Mouse (Mus musculus): Measurements from ENCODE around the gene Hand1. TPM values are rescaled to one million over a fixed set of nuclear protein-coding genes. Genes with fewer than 3 reads are reported as not detected.
A peak's percentile ranks its signal among the peaks of the same experiment; 100 is the strongest.

Gene Hand1
- polyA plus RNA-seq, 1 experiment: 1.4 TPM

DNA sequence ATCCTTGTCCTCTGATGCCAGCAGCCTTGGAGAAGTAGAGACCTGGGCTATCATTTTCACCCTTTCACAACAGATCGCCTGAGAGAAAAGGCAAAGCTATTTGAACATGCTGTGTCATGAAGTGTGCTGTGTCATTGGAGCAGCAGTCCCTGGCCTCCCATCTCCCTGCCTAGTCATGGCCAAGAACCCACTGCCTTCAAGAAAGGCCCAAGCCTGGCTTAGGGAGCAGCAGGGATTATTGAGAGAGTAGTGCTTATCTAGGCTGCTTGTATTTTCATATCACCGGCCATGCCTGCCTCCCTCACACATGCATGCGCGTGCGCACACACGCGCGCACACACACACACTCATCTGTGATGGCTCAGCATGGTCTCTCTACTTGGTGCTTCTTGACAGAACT lies 20.4 kb downstream of the Hand1 start:
- no peaks in the 10 kb centered on the region for H3K4me1 ChIP-seq (ENCODE audit: control insufficient read depth, insufficient read depth, low read length)
- no peak for DNase-seq
- TF ChIP-seq CTCF (conservative IDR thresholded peaks at IDR 0.05; ENCODE audit: insufficient read depth, insufficient read length, low read depth, low read length): no peak
- TF ChIP-seq POLR2A (IDR thresholded peaks at IDR 0.05; ENCODE audit: low read depth, low read length): no peak
- H3K27ac ChIP-seq (ENCODE audit: insufficient read depth, low read depth, low read length): no peak overlapping the region
- H3K4me3 ChIP-seq (ENCODE audit: insufficient read depth, low read depth, low read length): no peak overlapping the region
- H3K36me3 ChIP-seq (ENCODE audit: control insufficient read depth, insufficient read depth, low read length): 0 out of 2 replicates have a peak, but pooled peaks cover 2% of the 10 kb centered on the region
- WGBS: 98% methylated on average over 8 of the region's 8 CpGs
- H3K27me3 ChIP-seq (replicated peaks; ENCODE audit: control insufficient read depth, insufficient read depth, low read length): no peaks in the 10 kb centered on the region

DNA sequence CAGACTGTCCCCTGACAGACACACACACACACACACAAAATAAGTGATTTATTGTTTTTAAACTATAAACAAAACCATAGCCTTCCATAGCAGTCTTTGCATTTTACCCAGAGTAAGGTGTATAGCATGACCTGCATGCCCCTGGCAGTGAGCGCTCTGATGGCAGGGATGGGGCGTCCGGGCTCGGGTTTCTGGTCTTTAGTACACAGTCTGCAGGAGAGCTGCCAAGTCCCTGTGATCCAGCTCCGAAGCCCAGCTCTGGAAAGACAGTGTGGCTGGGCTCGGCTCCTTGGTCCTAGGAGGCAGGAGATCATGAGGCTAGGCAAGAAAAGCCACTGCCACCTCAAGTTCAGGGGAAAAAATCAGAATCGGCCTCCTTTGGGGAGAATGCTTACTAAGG lies 21.6 kb downstream of the Hand1 start:
- no peaks in the 10 kb centered on the region for H3K4me1 ChIP-seq (ENCODE audit: control insufficient read depth, insufficient read depth, low read length)
- no peak for DNase-seq
- no peak overlapping the region for H3K4me3 ChIP-seq (ENCODE audit: insufficient read depth, low read depth, low read length)
- 0 out of 2 replicates have a peak, but pooled peaks cover 2% of the 10 kb centered on the region for H3K36me3 ChIP-seq (ENCODE audit: control insufficient read depth, insufficient read depth, low read length)
- H3K27ac ChIP-seq (ENCODE audit: insufficient read depth, low read depth, low read length): no peak overlapping the region
- WGBS: 79% methylated on average over 7 of the region's 7 CpGs
- TF ChIP-seq CTCF (conservative IDR thresholded peaks at IDR 0.05; ENCODE audit: insufficient read depth, insufficient read length, low read depth, low read length) (no peak), POLR2A (IDR thresholded peaks at IDR 0.05; ENCODE audit: low read depth, low read length) (no peak)
- H3K27me3 ChIP-seq (replicated peaks; ENCODE audit: control insufficient read depth, insufficient read depth, low read length): no peaks in the 10 kb centered on the region

DNA sequence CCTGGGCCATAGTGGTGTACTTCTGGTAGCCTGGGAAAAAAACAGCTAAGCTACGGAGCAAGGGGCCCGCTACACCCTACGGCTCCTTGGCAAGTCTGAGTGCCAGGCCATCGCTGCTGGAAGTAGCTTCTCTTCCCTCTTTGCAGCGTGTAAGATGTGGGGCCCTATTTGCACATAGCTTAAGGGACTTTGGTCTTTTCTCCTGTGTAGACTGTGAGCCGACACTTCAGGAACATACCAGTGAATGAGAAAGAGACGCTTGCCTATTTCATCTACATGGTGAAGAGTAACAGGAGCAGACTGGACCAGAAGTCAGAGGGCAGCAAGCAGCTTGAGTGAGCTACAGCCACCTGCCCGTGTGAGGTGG lies 22.9 kb downstream of the Hand1 start:
- Histone ChIP-seq H3K4me3 (ENCODE audit: insufficient read depth, low read depth, low read length) (no peak overlapping the region), H3K27ac (ENCODE audit: insufficient read depth, low read depth, low read length) (no peak overlapping the region), H3K27me3 (replicated peaks; ENCODE audit: control insufficient read depth, insufficient read depth, low read length) (no peaks in the 10 kb centered on the region), H3K4me1 (ENCODE audit: control insufficient read depth, insufficient read depth, low read length) (no peaks in the 10 kb centered on the region), H3K36me3 (ENCODE audit: control insufficient read depth, insufficient read depth, low read length) (0 out of 2 replicates have a peak, but pooled peaks cover 2% of the 10 kb centered on the region)
- WGBS: 84% methylated on average over 8 of the region's 8 CpGs
- no peak for TF ChIP-seq CTCF (conservative IDR thresholded peaks at IDR 0.05; ENCODE audit: insufficient read depth, insufficient read length, low read depth, low read length)
- no peak for TF ChIP-seq POLR2A (IDR thresholded peaks at IDR 0.05; ENCODE audit: low read depth, low read length)
- DNase-seq: no peak

DNA sequence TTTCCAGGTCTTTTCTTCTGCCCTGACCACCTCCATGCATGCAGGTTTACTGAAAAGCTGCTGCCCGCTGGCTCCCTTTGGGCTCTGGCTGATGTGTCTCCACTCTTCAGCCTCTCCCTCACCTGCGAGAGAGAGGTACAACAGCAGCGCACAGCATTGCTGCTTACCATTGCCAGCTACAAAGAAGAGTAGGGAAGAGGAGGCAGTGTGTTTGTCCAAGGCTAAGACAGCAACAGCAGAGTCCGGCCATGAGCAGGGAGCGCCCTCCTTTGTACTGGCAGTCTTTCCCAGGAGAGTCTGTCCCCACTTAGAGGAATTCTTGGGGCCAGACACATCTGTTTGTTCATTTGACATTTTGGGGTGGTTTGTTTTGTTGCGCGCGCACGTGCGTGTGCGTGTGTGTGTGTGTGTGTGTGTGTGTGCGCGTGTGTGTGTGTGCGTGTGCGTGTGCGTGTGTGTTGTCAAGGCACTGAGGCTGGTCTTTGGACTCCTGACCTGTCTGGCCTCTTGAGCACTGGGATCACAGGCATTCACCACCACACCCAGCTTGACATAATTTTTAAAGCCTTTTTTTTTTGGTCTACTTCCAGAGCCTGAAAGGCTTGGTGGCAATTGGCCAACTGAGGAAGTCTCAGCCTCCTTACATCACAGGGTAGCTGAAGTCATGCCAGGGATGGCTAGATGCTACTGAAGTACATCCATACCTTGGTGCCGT lies 23.4 kb downstream of the Hand1 start:
- 87% methylated on average over 17 of the region's 17 CpGs for WGBS
- H3K27me3 ChIP-seq (replicated peaks; ENCODE audit: control insufficient read depth, insufficient read depth, low read length): no peaks in the 10 kb centered on the region
- H3K36me3 ChIP-seq (ENCODE audit: control insufficient read depth, insufficient read depth, low read length): 0 out of 2 replicates have a peak, but pooled peaks cover 2% of the 10 kb centered on the region
- H3K27ac ChIP-seq (ENCODE audit: insufficient read depth, low read depth, low read length): no peak overlapping the region
- H3K4me3 ChIP-seq (ENCODE audit: insufficient read depth, low read depth, low read length): no peak overlapping the region
- H3K4me1 ChIP-seq (ENCODE audit: control insufficient read depth, insufficient read depth, low read length): no peaks in the 10 kb centered on the region
- DNase-seq: peak; percentile 8
- TF ChIP-seq POLR2A (IDR thresholded peaks at IDR 0.05; ENCODE audit: low read depth, low read length) (no peak), CTCF (conservative IDR thresholded peaks at IDR 0.05; ENCODE audit: insufficient read depth, insufficient read length, low read depth, low read length) (no peak)

DNA sequence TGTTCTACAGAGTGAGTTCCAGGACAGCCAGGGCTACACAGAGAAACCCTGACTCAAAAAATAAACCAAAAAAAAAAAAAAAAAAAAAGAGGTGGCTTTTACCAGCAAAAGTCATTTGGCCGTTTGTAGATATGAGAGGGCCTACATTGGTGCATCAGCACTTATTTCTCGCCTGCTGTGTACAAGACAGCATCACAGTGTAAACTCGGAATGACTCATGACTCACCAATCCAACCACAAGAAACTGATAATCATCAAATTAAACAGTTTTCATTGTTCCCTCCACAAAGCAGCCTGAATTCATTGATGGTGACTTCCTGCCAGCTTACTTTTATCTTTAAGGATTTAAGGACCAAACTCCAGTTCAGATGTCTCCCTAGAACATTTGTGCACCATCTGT lies 27.6 kb downstream of the Hand1 start:
- no peak overlapping the region for H3K4me3 ChIP-seq (ENCODE audit: insufficient read depth, low read depth, low read length)
- WGBS: 79% methylated on average over 3 of the region's 3 CpGs
- no peak for DNase-seq
- no peak for TF ChIP-seq CTCF (conservative IDR thresholded peaks at IDR 0.05; ENCODE audit: insufficient read depth, insufficient read length, low read depth, low read length)
- TF ChIP-seq POLR2A (IDR thresholded peaks at IDR 0.05; ENCODE audit: low read depth, low read length): no peak
- H3K27ac ChIP-seq (ENCODE audit: insufficient read depth, low read depth, low read length): no peak overlapping the region
- H3K36me3 ChIP-seq (ENCODE audit: control insufficient read depth, insufficient read depth, low read length): 0 out of 2 replicates have a peak, but pooled peaks cover 2% of the 10 kb centered on the region
- no peaks in the 10 kb centered on the region for H3K27me3 ChIP-seq (replicated peaks; ENCODE audit: control insufficient read depth, insufficient read depth, low read length)
- peaks cover 4% of the 10 kb centered on the region; the same call in 1 of the 2 replicates for H3K4me1 ChIP-seq (ENCODE audit: control insufficient read depth, insufficient read depth, low read length)

DNA sequence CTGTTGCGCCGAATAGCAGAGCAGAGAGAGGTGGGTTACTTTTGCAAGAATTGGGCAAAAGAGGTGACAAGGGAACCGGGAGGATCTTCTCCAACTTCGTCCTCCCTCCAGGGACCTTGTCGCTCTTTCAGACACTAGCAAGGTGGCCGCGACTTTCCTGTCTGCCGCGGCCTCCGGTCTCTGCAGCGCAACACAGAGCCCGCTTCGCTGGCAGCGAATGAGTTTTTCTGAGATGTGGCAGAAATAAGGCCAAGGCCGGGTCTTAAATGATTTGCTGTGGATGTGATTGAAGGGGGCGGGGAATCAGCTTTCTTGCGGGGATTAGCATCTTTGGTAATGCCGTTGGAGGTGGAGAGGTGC lies 30.1 kb downstream of the Hand1 start:
- H3K36me3 ChIP-seq (ENCODE audit: control insufficient read depth, insufficient read depth, low read length): no peaks in the 10 kb centered on the region
- no peak for TF ChIP-seq CTCF (conservative IDR thresholded peaks at IDR 0.05; ENCODE audit: insufficient read depth, insufficient read length, low read depth, low read length)
- TF ChIP-seq POLR2A (IDR thresholded peaks at IDR 0.05; ENCODE audit: low read depth, low read length): no peak
- no peaks in the 10 kb centered on the region for H3K27me3 ChIP-seq (replicated peaks; ENCODE audit: control insufficient read depth, insufficient read depth, low read length)
- peaks cover 4% of the 10 kb centered on the region; the same call in 1 of the 2 replicates for H3K4me1 ChIP-seq (ENCODE audit: control insufficient read depth, insufficient read depth, low read length)
- peak; percentile 21 for DNase-seq
- H3K27ac ChIP-seq (ENCODE audit: insufficient read depth, low read depth, low read length): no peak overlapping the region
- WGBS: 2% methylated on average over 18 of the region's 18 CpGs
- H3K4me3 ChIP-seq (ENCODE audit: insufficient read depth, low read depth, low read length): peak overlapping the region; percentile 87

DNA sequence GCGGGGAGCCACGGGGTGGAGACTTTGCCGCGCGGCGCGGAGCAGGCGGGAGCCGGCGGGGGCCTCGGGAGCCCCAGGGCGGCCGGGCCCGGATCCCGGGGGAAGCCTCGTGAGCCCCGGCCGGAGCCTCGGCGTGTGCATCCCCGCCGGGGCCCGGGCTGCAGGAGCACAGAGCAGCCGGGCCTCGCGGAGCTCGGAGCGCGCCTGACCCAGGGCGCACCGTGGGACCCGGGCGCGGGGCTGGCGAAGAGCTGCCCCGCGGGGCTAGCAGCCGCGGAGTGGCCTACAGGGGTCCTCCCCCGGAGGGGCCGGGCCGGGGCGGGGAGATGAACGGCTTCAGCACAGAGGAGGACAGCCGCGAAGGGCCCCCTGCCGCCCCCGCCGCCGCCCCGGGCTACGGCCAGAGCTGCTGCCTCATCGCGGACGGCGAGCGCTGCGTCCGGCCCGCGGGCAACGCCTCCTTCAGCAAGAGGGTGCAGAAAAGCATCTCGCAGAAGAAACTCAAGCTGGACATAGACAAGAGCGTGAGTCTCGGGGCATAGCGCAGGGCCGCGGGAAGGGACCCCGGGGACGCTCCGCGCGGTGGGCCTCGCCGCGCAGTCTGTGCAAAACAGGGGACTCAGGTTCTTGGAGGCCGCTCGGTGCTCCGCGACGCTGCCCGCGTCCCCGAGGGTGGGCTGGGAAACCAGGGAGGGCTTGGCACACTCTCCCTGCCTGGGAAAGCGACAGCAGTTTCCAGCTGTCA lies 30.7 kb downstream of the Hand1 start:
- peak; percentile 53 for DNase-seq
- 2% methylated on average over 83 of the region's 85 CpGs for WGBS
- H3K27ac ChIP-seq (ENCODE audit: insufficient read depth, low read depth, low read length): no peak overlapping the region

More for the DNA sequence above, 30.7 kb downstream of the Hand1 start:
- Histone ChIP-seq H3K4me1 (ENCODE audit: control insufficient read depth, insufficient read depth, low read length) (peaks cover 4% of the 10 kb centered on the region; the same call in 1 of the 2 replicates), H3K4me3 (ENCODE audit: insufficient read depth, low read depth, low read length) (peak overlapping the region; percentile 87), H3K27me3 (replicated peaks; ENCODE audit: control insufficient read depth, insufficient read depth, low read length) (no peaks in the 10 kb centered on the region), H3K36me3 (ENCODE audit: control insufficient read depth, insufficient read depth, low read length) (no peaks in the 10 kb centered on the region)
- TF ChIP-seq CTCF (conservative IDR thresholded peaks at IDR 0.05; ENCODE audit: insufficient read depth, insufficient read length, low read depth, low read length): no peak
- no peak for TF ChIP-seq POLR2A (IDR thresholded peaks at IDR 0.05; ENCODE audit: low read depth, low read length)

Data from kidney, adult 2 months (tissue).